Mouse (Mus musculus) skeletal muscle tissue, postnatal 0 days (tissue): ENCODE data around the gene Bag6. TPM values are rescaled to one million over a fixed set of nuclear protein-coding genes. Genes with fewer than 3 reads are reported as not detected.

Experiments
- polyA plus RNA-seq: library from polyadenylated mRNA; unstranded; fragments of >200 nt; fragmentation: Nextera tagmentation; extraction: Ambion mirVana; gene quantifications from 2 replicates; pipeline ENCODE4 v1.2.1, GENCODE M21; 2015

Bag6 gene
- polyA plus RNA-seq, result 39.5 and 42.1 TPM in 2 replicates

DNA sequence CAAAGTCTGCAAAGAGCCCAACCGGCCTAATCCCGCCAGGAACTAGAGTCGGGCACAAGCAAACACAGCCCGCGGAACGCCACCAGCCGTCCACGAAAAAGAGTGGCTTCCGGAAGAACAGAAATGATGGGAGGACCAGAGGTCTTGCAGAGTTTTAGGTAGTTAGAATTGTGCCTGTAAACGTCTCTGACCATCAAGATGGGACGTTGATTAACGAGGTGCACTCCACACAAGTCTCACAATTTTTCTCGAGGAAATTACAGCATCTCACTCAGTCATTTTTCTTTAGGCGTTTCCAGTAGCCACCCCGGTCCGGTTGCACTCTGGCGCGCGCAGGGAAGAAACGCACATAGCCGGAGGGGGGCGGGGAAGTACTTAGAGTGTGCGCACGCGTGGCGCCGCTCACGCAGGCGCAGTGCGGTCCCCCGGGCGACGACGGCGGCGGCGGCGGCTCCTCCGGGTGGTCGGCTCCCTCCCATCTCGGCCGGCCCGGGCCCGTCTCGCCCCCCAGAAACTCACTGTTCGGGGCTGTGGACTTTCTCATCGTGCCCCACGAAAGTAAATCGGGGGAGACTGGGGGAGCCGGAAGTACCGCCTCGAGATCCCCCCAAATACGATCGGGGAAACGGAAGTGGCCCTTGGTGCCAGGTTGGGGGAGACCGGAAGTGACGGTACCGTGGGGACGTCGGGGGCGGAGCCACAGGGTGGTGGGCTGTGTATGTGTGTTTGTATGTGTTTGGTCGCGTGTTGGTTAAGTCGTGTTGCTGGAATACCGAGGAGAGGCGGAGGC, at the start of gene Bag6:
Gene Bag6 (plus strand): TSS at position 378 of the 790 bp plus-strand sequence.

GRCm38 (mm10) chr17:35085208-35085865, 49.6 kb upstream of the Bag6 start, which contains the start of gene Ly6g6f:
Ly6g6f (minus strand) TSS chr17:35085610.

DNA sequence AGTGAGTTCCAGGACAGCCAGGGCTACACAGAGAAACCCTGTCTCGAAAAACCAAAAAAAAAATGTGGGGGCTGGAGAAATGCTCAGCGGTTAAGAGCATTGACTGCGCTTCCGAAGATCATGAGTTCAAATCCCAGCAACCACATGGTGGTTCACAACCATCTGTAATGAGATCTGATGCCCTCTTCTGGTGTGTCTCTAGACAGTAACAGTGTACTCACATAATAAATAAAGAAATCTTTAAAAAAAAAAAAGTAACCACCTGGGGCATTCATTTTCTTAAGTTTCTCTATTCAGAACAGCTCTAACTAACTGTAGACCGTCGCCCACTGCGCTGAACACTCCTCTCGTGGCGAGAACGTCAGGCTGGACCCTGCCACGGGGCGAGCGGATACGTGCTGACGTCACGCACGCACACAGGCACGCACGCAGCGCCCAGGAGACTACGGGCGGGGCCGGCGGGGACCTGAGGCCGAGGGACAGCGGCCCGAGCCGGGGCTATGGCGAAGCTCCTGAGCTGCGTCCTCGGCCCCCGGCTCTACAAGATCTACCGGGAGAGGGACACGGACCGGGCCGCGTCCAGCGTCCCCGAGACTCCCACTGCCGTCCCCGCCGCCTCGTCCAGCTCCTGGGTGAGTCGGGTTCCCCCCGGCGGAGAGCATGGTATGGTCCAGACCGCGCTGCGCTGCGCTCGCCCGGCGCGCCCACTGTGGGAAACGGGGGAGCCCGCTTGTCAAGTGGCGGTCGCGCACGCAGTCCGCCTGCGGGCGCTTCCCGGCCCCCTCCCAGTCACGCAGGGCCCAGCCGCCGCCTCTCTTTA, 45.9 kb upstream of the Bag6 start, which contains the start of gene Abhd16a:
Gene Abhd16a (plus strand): TSS at position 439 of the 820 bp plus-strand sequence.

GRCm38 (mm10) chr17:35108097-35108496, 26.9 kb upstream of the Bag6 start, which contains the start of gene Ly6g5c:
Ly6g5c (plus strand) TSS chr17:35108279.

DNA sequence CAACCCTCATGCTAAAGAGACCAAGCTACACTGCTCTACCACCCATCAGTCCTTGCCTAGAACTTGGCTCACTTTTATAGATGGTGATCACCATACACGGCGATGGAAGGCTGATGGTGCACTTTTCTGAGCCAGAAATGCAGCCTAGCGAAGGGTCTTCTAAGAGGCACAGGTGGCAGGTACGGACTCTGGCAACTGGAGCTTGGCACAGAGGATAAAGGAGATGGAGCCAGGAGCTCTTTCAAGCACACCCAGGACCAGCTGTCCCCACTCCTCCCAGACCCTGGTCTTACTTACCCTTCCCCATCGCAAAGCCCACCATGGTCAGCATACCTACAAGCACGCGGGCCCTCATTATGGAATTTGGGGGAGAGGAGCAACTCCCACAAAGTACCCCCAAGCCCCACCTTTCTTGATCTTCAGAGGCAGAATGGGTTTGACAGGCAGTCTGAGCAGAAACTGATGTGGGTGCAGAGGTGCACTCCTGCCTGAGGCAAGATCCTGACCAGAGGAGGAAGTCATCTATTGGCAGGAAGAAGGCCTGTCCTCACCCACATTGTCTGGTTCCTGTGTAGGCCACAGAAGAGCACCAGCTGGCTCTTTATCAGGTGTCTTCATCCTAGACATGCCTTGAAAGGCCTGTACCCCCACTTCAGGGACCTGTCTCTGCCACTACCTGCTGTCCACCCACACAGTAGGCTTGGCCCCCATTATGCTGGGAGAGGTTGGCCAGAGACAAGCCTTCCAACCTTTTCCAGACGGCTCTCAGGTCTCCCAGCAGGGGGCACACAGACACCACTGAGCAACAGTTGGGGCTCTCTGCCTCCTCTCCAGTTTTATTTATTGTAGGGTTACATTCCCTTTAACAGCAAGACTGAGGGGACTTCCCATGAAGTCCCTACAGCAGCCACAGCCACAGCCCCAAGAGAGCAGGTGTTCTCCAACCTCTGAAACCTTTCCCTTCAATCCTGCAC, 19.6 kb upstream of the Bag6 start, which contains the start of gene Ly6g5b:
Gene Ly6g5b (minus strand): TSS at position 383 of the 974 bp plus-strand sequence.

GRCm38 (mm10) chr17:35121143-35121799, 13.7 kb upstream of the Bag6 start, which contains the start of gene Gpank1:
Gpank1 (plus strand) TSS chr17:35121455.

DNA sequence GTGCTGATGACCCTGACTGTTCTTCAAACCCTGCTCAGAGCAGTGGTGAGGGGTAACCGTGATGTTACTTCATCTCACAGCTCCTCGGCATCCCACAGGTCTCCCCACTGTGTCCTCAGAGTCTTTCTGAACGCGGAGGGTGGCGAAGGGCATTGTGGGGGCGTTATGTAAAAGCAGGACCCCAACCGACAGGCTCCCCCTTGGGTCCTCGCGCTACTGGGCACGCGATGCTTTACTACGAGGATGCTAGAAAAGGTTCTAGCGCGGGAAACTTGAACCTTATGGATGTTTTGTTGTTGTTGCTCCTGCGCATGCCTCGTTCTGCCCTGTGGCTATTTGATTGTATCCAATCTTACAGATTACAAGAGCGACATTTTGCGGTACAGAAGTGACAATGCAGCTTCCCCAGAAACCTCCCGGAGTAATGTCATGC, 13.1 kb upstream of the Bag6 start, which contains the start of gene Csnk2b:
Gene Csnk2b (minus strand): TSS at position 183 of the 433 bp plus-strand sequence.

DNA sequence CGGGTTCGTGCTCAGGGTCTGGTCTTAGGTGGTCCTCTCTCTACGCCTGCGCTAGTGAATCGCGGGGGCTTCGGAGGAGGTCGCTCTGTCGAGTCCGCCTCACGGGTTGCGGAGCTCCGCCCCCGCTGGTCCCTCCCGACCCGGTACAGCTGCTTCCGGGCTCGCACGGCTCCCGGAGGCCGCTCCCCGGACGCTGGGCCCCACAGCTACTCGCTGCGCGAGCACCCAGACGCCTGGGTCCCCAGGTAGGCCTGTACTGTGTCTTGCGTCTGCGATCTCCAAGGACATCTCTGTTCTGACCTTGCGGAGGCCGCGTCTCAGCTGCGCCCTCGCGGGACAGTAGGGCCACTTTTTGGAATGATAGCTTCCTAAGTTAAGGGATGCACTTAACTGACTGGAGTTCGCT, 8.8 kb upstream of the Bag6 start, which contains the start of gene D17H6S53E:
Gene D17H6S53E (plus strand): TSS at position 168 of the 406 bp plus-strand sequence.

DNA sequence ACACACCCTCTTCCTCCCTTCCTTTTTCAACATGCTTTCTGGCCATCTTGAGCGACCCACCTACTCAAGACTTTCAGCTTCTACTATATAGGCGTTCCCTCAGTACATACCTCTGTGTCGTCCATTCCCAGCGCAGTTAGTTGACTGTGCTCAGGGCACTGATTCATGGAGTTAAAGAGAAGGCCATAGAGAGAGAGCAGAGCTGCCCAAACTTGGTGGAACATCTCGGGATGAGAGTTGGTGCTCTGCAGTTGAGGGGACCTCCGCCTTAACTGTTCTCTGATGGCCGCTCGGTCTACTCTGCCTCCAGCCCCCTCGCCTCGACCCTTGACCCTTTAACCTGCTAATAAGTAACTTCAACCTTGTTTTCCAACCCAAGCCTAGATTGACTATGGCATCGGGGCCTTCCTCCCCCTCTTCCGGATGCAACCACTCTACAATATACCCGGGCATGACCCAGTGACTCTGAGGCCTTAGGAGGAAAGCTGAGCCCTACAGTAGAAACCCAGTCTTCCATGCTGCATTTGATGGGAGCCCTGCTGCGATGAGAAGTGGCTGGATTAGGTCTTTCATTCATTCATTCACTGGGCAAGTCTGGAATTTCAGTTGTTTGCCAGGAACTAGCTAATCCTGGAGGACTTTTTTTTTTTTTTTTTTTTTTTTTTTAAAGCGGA, 3.3 kb upstream of the Bag6 start, which contains the start of gene Apom:
Gene Apom (minus strand): TSS at position 551 of the 674 bp plus-strand sequence.

DNA sequence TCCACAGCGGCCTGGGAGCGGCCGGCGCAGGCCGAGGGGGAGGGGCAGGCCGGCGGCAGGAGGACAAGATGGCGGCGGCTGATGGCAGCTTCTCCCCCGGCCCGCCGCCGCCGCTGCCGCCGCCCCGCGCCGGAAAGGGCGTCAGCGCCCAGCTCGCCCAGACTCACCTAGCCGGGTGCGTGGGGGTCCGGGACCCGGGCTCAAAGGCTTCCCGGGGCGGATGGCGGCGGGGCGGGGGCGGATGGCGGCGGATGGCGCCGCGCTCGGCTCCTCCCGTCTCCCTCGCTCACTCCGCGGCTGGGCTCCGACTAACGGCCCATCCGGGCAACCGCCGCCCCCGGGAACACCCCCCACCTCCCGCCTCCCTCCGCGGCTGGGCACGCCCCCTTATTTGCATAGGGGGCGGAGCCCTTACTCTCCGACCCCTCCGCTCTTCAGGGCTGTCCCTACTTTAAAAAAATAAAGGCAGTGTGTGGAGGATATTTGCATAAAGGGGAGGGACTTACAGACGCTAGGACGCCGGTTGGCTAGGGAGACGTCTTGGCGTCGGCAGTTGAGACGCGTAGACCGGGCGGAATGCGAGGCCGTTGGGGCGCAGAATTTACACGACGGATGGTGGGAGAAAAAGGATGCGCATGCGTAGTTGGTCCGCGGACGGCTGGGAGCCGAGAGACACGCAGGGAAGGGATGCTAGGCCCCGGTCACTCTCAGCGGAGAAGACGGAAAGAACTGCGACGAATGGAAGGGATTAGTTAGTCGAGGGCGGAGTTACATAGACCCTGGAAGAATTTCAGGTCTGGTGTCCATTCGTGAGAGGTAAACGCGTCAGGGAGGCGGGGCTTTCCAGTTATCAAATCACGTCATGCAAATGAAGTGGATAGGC, 29.8 kb downstream of the Bag6 start, which contains the start of gene Prrc2a:
Gene Prrc2a (minus strand): TSS at position 330 of the 883 bp plus-strand sequence.

DNA sequence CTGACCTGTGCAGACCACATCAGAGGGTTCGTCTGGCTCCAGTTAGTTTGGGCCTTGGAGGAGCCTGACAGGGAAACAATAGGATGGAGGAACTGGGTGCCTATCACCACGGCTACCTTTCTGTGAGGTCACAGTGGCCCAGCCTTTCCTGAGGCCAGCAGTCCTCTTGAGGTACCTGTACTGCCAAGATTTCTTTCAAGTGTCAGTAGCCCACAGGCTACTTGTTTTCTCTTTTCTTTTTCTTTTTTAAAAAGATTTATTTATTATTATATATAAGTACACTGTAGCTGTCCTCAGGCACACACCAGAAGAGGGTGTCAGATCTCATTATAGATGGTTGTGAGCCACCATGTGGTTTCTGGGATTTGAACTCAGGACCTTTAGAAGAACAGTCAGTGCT, 41.0 kb downstream of the Bag6 start, which contains the start of gene Aif1:
Gene Aif1 (minus strand): TSS at position 101 of the 400 bp plus-strand sequence.

GRCm38 (mm10) chr17:35187959-35188610, 53.1 kb downstream of the Bag6 start, which contains the start of gene Lst1:
Lst1 (minus strand) TSS chr17:35188439.

GRCm38 (mm10) chr17:35193881-35194843, 59.2 kb downstream of the Bag6 start, which contains the start of gene Ltb:
Ltb (plus strand) TSS chr17:35194439.

